Mouse (Mus musculus): ENCODE measurements around the gene Rflnb.
A peak's percentile ranks its signal among the peaks of the same experiment; 100 is the strongest.
"Not testable (repeated sequence)": the region's sequence is repeated elsewhere in the genome, so short reads cannot be mapped to it uniquely, and the experiment has no call there.

Gene Rflnb

GRCm38 (mm10) chr11:76037581-76038294 is 10.2 kb upstream of the Rflnb start:
- DNase-seq: no peak

DNA sequence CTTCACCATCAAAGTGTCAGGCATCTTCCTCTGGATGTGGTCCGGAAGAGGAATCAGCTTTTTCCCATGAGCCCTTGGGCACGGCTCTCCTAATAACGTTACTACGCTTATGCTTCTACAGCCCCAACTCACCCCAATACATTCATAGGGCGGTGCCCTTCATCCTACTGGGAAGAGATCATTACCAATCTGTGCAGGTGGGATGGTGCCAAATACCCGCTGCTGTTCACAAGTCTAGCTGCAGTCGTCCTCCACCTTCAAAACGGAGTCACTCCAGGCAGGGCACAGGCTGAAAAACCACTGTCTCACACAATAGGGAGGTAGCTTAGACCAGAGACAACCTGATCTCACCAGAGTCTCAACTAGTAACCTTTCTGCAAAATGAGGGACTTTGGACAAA is 7.6 kb upstream of the Rflnb start:
- DNase-seq: no peak

DNA sequence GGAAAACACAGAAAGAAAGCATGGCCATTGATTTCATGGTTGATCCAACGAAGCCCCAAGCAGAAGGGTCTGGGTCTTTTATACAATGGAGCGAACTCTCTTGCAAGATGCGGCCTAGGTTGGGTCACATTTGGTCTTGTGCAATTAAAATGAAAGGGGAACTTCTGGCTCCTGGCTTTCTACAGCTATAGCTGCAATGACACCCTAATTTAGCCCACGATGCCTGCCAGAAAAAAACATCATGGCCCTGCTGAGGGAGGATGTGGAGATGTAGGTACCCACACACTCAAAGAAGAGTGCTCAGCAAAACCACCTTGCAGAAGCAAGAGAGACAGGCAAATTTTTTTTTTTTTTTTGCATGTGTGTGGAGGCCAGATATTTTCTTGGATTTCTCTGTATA is 6.3 kb upstream of the Rflnb start:
- DNase-seq: no peak

GRCm38 (mm10) chr11:76033359-76033758 is 5.8 kb upstream of the Rflnb start:
- DNase-seq: no peak

- no peak for DNase-seq
Observed at GRCm38 (mm10) chr11:76028072-76028465, 487 bp upstream of the Rflnb start.

- DNase-seq: no peak
Observed at GRCm38 (mm10) chr11:76026527-76027138, 949 bp downstream of the Rflnb start.

GRCm38 (mm10) chr11:76025080-76025583 is 2.5 kb downstream of the Rflnb start:
- DNase-seq: no peak

- no peak for DNase-seq
Observed at GRCm38 (mm10) chr11:76020916-76021315, 6.7 kb downstream of the Rflnb start.

- DNase-seq: no peak
Observed at GRCm38 (mm10) chr11:76019879-76020278, 7.7 kb downstream of the Rflnb start.

GRCm38 (mm10) chr11:76015814-76016213 is 11.8 kb downstream of the Rflnb start:
- no peak for DNase-seq

- no peak for DNase-seq
Observed at GRCm38 (mm10) chr11:76015251-76015650, 12.3 kb downstream of the Rflnb start.

- no peak for DNase-seq
Observed at GRCm38 (mm10) chr11:76010838-76011624, 16.6 kb downstream of the Rflnb start.

- no peak for DNase-seq
Observed at GRCm38 (mm10) chr11:76009101-76009500, 18.5 kb downstream of the Rflnb start.

GRCm38 (mm10) chr11:76008162-76008561 is 19.4 kb downstream of the Rflnb start:
- DNase-seq: no peak

- DNase-seq: not testable (repeated sequence)
Observed at GRCm38 (mm10) chr11:76004276-76004675, 23.3 kb downstream of the Rflnb start.

GRCm38 (mm10) chr11:76001237-76001878 is 26.2 kb downstream of the Rflnb start:
- no peak for DNase-seq

DNA sequence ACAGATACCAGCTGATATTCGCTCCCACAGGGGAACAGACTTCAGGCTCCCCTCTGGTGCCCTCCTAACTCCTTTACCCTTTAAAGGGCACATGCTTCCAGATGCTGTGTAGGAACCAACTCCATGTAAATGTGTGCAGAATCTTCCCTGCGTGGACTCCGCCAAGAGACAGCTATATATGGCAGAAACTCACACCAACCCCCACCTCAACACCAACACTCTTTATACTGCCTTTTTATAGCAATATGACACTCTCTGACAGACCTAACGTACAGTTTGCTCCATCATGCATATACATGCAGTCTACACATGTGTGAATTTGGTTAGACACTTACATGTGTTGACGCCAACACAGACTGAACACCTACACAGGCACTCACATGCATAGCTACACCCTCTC is 26.9 kb downstream of the Rflnb start:
- DNase-seq: no peak

- peak; percentile 94 for DNase-seq
Observed at GRCm38 (mm10) chr11:75999440-76000155, 28.0 kb downstream of the Rflnb start, which contains the start of gene 1700016K19Rik. Gene 1700016K19Rik (plus strand): TSS chr11:75999912.

- DNase-seq: peak; percentile 50
Observed at GRCm38 (mm10) chr11:75994357-75994756, 33.2 kb downstream of the Rflnb start.

- no peak for DNase-seq
Observed at GRCm38 (mm10) chr11:75992481-75992880, 35.1 kb downstream of the Rflnb start.

DNA sequence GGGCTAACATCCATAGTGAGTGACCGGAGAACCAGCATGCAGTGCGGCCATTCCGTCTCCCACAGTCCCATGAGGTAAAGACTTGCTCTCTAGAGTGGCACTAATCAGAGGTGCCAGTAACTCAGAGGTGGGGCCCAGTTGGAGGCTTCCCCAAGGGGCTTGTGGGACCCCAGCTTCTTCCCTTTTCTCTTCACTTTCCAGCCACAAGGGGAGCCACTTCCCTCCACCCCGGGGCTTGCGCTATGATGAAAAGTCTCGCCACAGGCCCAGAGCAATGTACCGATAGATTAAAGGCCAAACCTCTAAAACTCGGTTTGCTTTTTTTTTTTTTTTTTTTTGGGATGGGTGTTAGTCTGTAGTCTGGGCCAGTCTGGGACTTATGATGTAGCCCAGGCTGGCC is 35.7 kb downstream of the Rflnb start:
- DNase-seq: no peak

Data from retina, postnatal 1 day (tissue).